Mouse (Mus musculus) lung, postnatal 0 days (tissue): ENCODE data around the gene Atp5k. TPM values are rescaled to one million over a fixed set of nuclear protein-coding genes. Genes with fewer than 3 reads are reported as not detected.

Source experiments
- ATAC-seq: fragments of 200-750 bp; cut with Nextera tagmentation; 2 replicates; pipeline ENCODE4 v1.8.0; 2017; ENCODE audit warnings: moderate library complexity
- DNase-seq: peaks from one replicate; pipeline ENCODE4 v3.0.0-alpha.2; 2016; ENCODE audit warnings: low spot score
- H3K27ac ChIP-seq: fragments of 300-500 bp; sonication (generic); 2 replicates; pipeline ENCODE4 v1.5.1; 2014; ENCODE audit warnings: antibody characterized with exemption, mild to moderate bottlenecking, low read length, mixed read lengths
- H3K27me3 ChIP-seq: fragments of 300-500 bp; sonication (generic); replicated peaks from 2 replicates; pipeline ENCODE4 v1.6.1; 2014; ENCODE audit warnings: low read length, mixed read lengths; ENCODE audit not compliant: insufficient read depth
- H3K36me3 ChIP-seq: fragments of 300-500 bp; sonication (generic); 2 replicates; pipeline ENCODE4 v1.6.1; 2014; ENCODE audit warnings: low read length, mixed read lengths; ENCODE audit not compliant: insufficient read depth
- H3K4me1 ChIP-seq: fragments of 300-500 bp; sonication (generic); 2 replicates; pipeline ENCODE4 v1.6.1; 2014; ENCODE audit warnings: antibody characterized with exemption, low read depth, low read length, mixed read lengths; ENCODE audit not compliant: insufficient read depth
- H3K4me2 ChIP-seq: fragments of 300-500 bp; sonication (generic); replicated peaks from 2 replicates; pipeline ENCODE4 v1.6.1; 2014; ENCODE audit warnings: low read depth, mild to moderate bottlenecking, low read length, moderate library complexity, mixed read lengths
- H3K4me3 ChIP-seq: fragments of 300-500 bp; sonication (generic); 2 replicates; pipeline ENCODE4 v1.5.1; 2014; ENCODE audit warnings: low read depth, low read length
- H3K9ac ChIP-seq: fragments of 300-500 bp; sonication (generic); replicated peaks from 2 replicates; pipeline ENCODE4 v1.6.1; 2014; ENCODE audit warnings: low read depth, mild to moderate bottlenecking
- H3K9me3 ChIP-seq: fragments of 300-500 bp; sonication (generic); 2 replicates; pipeline ENCODE4 v1.6.1; 2016; ENCODE audit warnings: low read length, mixed read lengths
- CTCF ChIP-seq: IDR thresholded peaks from 2 replicates; pipeline ENCODE4 v1.5.1; 2016; ENCODE audit warnings: antibody characterized with exemption, mild to moderate bottlenecking
- EP300 ChIP-seq: IDR thresholded peaks from 2 replicates; pipeline ENCODE4 v1.6.1; 2016; ENCODE audit warnings: antibody characterized with exemption, mild to moderate bottlenecking, control low read depth
- WGBS: fragments of 180-500 bp; shearing (Covaris S2); extraction: QIAGEN DNeasy Blood & Tissue Kit; methylation state at CpG from one replicate; pipeline ENCODE4 v1.1.7; 2014; 5-methylcytosine and 5-hydroxymethylcytosine counted together
- polyA plus RNA-seq: library from polyadenylated mRNA; unstranded; fragments of >200 nt; fragmentation: Nextera tagmentation; extraction: Ambion mirVana; gene quantifications from 2 replicates; pipeline ENCODE4 v1.2.1, GENCODE M21; 2015

The Atp5k gene
- polyA plus RNA-seq, 1 experiment from 2014 or later: 291 TPM

DNA sequence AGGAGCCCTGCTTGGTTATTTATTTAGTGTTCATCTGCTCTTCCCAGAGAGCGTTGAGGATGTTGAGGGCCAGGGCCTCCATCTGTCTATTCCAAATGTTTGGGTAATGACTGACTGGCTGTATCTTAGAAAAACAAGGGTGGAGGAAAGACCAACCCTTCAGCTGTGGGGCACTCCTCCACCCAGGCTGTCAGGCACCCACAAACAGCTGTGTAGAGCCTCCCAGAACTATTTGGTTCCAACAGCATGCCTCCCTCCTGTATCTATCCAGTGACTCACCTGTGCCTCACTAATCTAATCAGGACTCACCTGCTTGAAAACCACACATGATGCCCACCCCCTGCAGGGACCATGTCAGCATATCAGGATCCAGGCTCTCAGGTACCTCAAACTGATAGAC, 18.2 kb upstream of the Atp5k start:
- H3K27ac ChIP-seq: no peak overlapping the region
- H3K9me3 ChIP-seq: no peaks in the 10 kb centered on the region
- WGBS: 61% methylated on average over 1 of the region's 1 CpGs
- H3K4me1 ChIP-seq: no peaks in the 10 kb centered on the region; the same call in 1 of the 2 replicates
- TF ChIP-seq EP300 (no peak), CTCF (no peak)
- no peaks in the 10 kb centered on the region for H3K36me3 ChIP-seq
- H3K27me3 ChIP-seq: no peaks in the 10 kb centered on the region
- no peak overlapping the region for H3K4me2 ChIP-seq
- H3K4me3 ChIP-seq: no peak overlapping the region
- ATAC-seq (no peak), DNase-seq (no peak)
- no peak overlapping the region for H3K9ac ChIP-seq

DNA sequence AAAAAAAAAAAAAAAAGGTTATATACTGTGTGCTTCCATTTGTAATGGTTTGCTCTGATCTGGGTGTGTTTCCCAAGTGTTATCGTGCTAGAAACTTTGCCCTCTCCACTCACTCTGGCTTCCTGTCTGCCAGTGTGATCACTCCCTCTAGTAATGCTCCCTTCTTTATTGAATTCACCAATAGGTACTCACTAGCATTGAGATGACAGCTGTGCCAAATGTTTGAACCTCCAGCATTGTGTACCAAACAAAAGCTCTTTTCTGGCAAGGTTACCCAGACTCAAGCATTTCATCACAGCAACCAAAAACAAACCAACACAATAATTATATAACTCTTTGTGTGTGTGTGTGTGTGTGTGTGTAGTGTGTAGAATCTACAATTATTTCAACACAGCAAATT, 17.4 kb upstream of the Atp5k start:
- H3K4me3 ChIP-seq: no peak overlapping the region
- no peak for DNase-seq
- H3K9ac ChIP-seq: no peak overlapping the region
- H3K4me2 ChIP-seq: no peak overlapping the region
- no peaks in the 10 kb centered on the region for H3K27me3 ChIP-seq
- ATAC-seq: no peak
- WGBS: 74% methylated on average over 1 of the region's 1 CpGs
- H3K9me3 ChIP-seq: no peaks in the 10 kb centered on the region
- H3K4me1 ChIP-seq: no peaks in the 10 kb centered on the region; the same call in 1 of the 2 replicates
- no peak overlapping the region for H3K27ac ChIP-seq
- TF ChIP-seq CTCF: no peak
- no peak for TF ChIP-seq EP300
- no peaks in the 10 kb centered on the region for H3K36me3 ChIP-seq

DNA sequence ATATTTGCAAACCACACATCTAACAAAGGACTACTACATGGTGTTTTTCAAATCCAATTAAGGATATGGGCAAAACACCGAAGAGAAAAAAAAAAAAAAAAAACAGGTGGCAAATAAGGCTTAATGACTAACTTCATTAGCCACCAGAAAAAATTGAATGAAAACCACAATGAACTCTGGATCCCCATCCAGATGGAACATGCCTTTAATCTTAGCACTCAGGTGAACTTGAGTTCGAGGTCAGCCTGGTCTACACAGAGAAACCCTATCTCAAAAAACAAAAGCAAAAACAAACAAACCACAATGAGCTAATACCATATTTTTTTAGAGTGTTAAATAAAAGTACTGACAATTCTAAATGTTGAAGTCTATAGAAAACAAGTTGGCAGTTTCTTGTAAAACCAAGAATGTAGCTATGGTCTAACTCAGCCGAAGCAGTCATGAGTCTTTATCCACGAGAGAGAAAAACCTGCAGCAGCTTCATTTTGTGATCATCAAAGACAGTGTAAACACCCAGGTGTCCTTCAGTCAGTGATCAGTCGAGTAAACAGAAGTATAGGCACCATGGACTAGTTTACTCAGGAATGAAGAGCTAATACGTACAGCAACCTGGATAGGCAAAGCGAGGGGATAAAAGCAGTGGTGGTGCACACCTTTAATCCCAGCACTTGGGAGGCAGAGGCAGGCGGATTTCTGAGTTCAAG, 16.7 kb upstream of the Atp5k start:
- 75% methylated on average over 8 of the region's 8 CpGs for WGBS
- Histone ChIP-seq H3K9me3 (no peaks in the 10 kb centered on the region), H3K9ac (no peak overlapping the region), H3K4me3 (no peak overlapping the region), H3K27me3 (no peaks in the 10 kb centered on the region), H3K36me3 (no peaks in the 10 kb centered on the region), H3K4me1 (no peaks in the 10 kb centered on the region; the same call in 1 of the 2 replicates), H3K27ac (no peak overlapping the region), H3K4me2 (no peak overlapping the region)
- DNase-seq (no peak), ATAC-seq (no peak)
- TF ChIP-seq EP300: no peak
- no peak for TF ChIP-seq CTCF

DNA sequence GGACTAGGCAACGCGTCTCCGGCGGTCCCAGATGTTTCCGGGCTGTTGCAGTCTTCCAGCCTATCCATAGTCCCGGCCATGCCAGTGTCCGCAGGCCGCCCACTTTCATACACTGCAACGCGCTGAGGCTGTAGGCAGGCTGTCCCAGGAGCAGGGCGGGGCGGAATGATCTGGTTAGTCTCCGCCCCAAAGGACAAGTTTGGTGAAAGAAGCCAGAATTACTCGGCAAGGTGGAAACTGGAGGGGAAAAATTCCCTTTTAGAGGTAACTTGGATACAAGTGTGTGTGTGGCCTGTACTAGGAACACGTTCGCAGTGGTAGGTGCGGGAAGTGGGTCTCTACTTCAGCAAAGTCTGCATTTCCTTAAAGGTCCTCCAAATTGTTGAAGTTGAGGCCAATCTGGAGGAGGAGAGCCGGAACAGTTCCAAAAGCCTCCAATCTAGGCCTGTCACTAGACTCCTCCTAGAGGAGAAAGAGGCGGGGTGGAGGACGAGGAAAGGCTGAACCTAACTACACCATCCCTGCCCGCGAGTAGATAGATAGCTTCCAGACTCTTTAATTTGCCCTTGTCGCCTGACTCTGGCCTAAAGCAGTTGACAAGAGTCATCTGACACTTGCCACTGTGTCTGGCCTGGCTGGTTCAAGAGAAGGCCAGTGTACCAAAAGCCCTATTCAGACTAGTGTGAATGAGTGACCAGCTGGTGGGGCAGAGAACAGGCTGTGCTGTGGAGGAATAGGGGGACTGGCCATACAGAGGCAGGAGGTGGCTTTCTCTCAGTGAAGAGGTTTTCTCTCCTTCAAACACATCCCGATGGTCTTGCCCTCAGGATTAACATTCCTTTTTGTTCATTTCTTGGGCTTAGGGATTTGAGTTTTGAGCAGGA, 14.8 kb upstream of the Atp5k start, which contains the start of gene Mfsd7a:
Gene Mfsd7a, minus strand, starts transcription at position 107 of the 884 bp plus-strand sequence.
- H3K4me2 ChIP-seq: peak within 1 kb of the TSS; percentile 64
- WGBS: 8% methylated on average over 24 of the region's 24 CpGs
- no peaks in the 10 kb centered on the region for H3K36me3 ChIP-seq
- H3K9me3 ChIP-seq: no peaks in the 10 kb centered on the region
- ATAC-seq: peak; percentile 98
- H3K9ac ChIP-seq: peak within 1 kb of the TSS; percentile 1; the same call in 1 of the 2 replicates
- peak within 1 kb of the TSS; percentile 30 for H3K4me3 ChIP-seq
- TF ChIP-seq EP300: no peak
- TF ChIP-seq CTCF: peak; percentile 31
- H3K27me3 ChIP-seq: no peaks in the 10 kb centered on the region
- peak; percentile 90 for DNase-seq
- H3K4me1 ChIP-seq: no peaks in the 10 kb centered on the region; the same call in 1 of the 2 replicates
- H3K27ac ChIP-seq: peak within 1 kb of the TSS; percentile 71

DNA sequence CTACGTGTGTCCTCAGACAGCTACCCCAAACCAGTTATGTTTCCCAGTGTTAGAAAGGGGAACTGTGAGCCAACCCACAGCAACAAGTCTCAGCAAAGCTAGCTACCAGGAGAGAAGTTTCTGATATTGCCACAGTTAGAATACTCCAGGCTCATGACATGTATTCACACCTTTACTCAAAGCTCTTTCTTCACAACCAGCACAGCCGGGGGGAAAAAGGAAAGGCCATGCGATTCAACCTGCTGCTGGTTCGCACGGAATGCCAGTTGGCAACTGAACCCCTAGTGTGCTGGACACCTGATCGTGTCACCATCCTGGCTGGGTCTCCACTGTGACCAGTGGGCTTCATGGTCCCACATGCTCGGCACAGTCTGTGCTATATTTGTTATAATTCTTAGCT, 13.6 kb upstream of the Atp5k start:
- H3K4me3 ChIP-seq: no peak overlapping the region
- H3K27me3 ChIP-seq: no peaks in the 10 kb centered on the region
- 68% methylated on average over 7 of the region's 7 CpGs for WGBS
- DNase-seq: no peak
- H3K9ac ChIP-seq: no peak overlapping the region
- no peak overlapping the region; the same call in 1 of the 2 replicates for H3K27ac ChIP-seq
- no peaks in the 10 kb centered on the region; the same call in 1 of the 2 replicates for H3K4me1 ChIP-seq
- no peak for ATAC-seq
- TF ChIP-seq EP300: no peak
- no peak for TF ChIP-seq CTCF
- no peaks in the 10 kb centered on the region for H3K36me3 ChIP-seq
- H3K4me2 ChIP-seq: peak overlapping the region; percentile 64; the same call in 1 of the 2 replicates
- no peaks in the 10 kb centered on the region for H3K9me3 ChIP-seq

DNA sequence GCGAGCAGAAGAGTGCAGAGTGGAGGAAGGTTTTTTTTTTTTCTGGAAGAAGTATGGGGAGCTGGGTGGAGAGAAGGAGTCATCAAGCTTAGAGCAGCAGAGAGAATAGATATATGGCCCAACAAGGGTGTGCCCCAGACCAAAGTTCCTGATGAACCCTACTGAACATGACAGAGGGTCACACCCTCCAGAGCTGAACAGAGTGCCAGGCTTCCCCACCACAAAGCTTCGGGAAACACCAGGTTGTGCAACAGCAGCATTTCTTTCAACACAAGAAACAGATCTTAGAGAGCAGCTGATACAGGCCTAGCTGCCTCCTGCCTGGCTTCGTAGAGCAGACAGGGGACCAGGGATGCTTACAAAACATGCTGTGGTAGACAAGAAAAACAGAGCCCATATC, 12.7 kb upstream of the Atp5k start:
- H3K4me2 ChIP-seq: no peak overlapping the region
- no peak overlapping the region for H3K4me3 ChIP-seq
- no peak for TF ChIP-seq CTCF
- no peak for TF ChIP-seq EP300
- H3K9me3 ChIP-seq: no peaks in the 10 kb centered on the region
- ATAC-seq (no peak), DNase-seq (peak; percentile 28)
- no peak overlapping the region for H3K9ac ChIP-seq
- no peak overlapping the region for H3K27ac ChIP-seq
- H3K27me3 ChIP-seq: no peaks in the 10 kb centered on the region
- no peaks in the 10 kb centered on the region; the same call in 1 of the 2 replicates for H3K4me1 ChIP-seq
- H3K36me3 ChIP-seq: no peaks in the 10 kb centered on the region
- 66% methylated on average over 3 of the region's 3 CpGs for WGBS
